Mouse (Mus musculus) myocyte (in vitro differentiated cells): Measurements from ENCODE around the gene Shbg. TPM values are rescaled to one million over a fixed set of nuclear protein-coding genes. Genes with fewer than 3 reads are reported as not detected.

Experiments used
- H3K27me3 ChIP-seq: one replicate; pipeline ENCODE4 v1.6.1; 2011; ENCODE audit not compliant: control insufficient read depth, insufficient read depth, insufficient read length
- H3K36me3 ChIP-seq: one replicate; pipeline ENCODE4 v1.6.1; 2011; ENCODE audit not compliant: control insufficient read depth, insufficient read depth
- H3K4me2 ChIP-seq: one replicate; pipeline ENCODE4 v1.6.1; 2011; ENCODE audit warnings: low read depth, control low read depth
- H3K4me3 ChIP-seq: one replicate; pipeline ENCODE4 v1.5.1; 2011; ENCODE audit warnings: mild to moderate bottlenecking, control low read depth, moderate library complexity
- H3K79me2 ChIP-seq: one replicate; pipeline ENCODE4 v1.6.1; 2011; ENCODE audit not compliant: control insufficient read depth, insufficient read depth
- H3ac ChIP-seq: one replicate; pipeline ENCODE4 v1.6.1; 2011; ENCODE audit not compliant: control insufficient read depth, insufficient read length
- CEBPB ChIP-seq: IDR thresholded peaks from 2 replicates; pipeline ENCODE4 v1.6.1; 2011; ENCODE audit warnings: mild to moderate bottlenecking, moderate library complexity; ENCODE audit not compliant: poor library complexity, insufficient read depth, severe bottlenecking
- E2F4 ChIP-seq: IDR thresholded peaks from one replicate; pipeline ENCODE4 v1.6.1; 2011; ENCODE audit warnings: mild to moderate bottlenecking, control low read depth, moderate library complexity; ENCODE audit not compliant: insufficient read depth
- MAX ChIP-seq: IDR thresholded peaks from one replicate; pipeline ENCODE4 v1.6.1; 2011; ENCODE audit warnings: low read depth, mild to moderate bottlenecking, control low read depth
- MYOD1 ChIP-seq, 3 experiments: IDR thresholded peaks; one replicate each; pipeline ENCODE4 v1.6.1; 2011; ENCODE audit warnings: control low read depth in 2 of 3, low read depth in 2 of 3, mild to moderate bottlenecking in 2 of 3, moderate library complexity in 1 of 3; ENCODE audit not compliant: insufficient read length in 2 of 3, control insufficient read depth in 1 of 3
- MYOG ChIP-seq, 3 experiments: IDR thresholded peaks; one replicate each; pipeline ENCODE4 v1.6.1; 2011; ENCODE audit warnings: control low read depth in 2 of 3, low read depth in 2 of 3, mild to moderate bottlenecking in 2 of 3; ENCODE audit not compliant: insufficient read length in 2 of 3, control insufficient read depth in 1 of 3, insufficient read depth in 1 of 3
- POLR2A ChIP-seq: IDR thresholded peaks from one replicate; pipeline ENCODE4 v1.6.1; 2011; ENCODE audit warnings: low read depth, mild to moderate bottlenecking, control low read depth, moderate library complexity; ENCODE audit not compliant: insufficient read length
- POLR2AphosphoS2 ChIP-seq: IDR thresholded peaks from one replicate; pipeline ENCODE4 v1.6.1; 2011; ENCODE audit warnings: low read depth, control low read depth; ENCODE audit not compliant: insufficient read length
- REST ChIP-seq: IDR thresholded peaks from one replicate; pipeline ENCODE4 v1.6.1; 2011; ENCODE audit warnings: mild to moderate bottlenecking, control low read depth, moderate library complexity; ENCODE audit not compliant: insufficient read depth, insufficient read length
- SRF ChIP-seq: IDR thresholded peaks from one replicate; pipeline ENCODE4 v1.6.1; 2011; ENCODE audit warnings: low read depth; ENCODE audit not compliant: control insufficient read depth, insufficient read length
- TCF12 ChIP-seq: IDR thresholded peaks from one replicate; pipeline ENCODE4 v1.6.1; 2011; ENCODE audit warnings: mild to moderate bottlenecking, control low read depth; ENCODE audit not compliant: poor library complexity, insufficient read depth, severe bottlenecking
- TCF3 ChIP-seq: IDR thresholded peaks from one replicate; pipeline ENCODE4 v1.6.1; 2011; ENCODE audit warnings: low read depth, control low read depth; ENCODE audit not compliant: insufficient read length
- USF1 ChIP-seq: IDR thresholded peaks from one replicate; pipeline ENCODE4 v1.6.1; 2011; ENCODE audit warnings: low read depth, mild to moderate bottlenecking, control low read depth, moderate library complexity
- polyA plus RNA-seq: library from polyadenylated mRNA; unstranded; fragments of >200 nt; fragmentation: generic; extraction: Trizol; gene quantifications from one replicate; pipeline ENCODE4 v1.2.1, GENCODE M21; 2012; ENCODE audit warnings: missing spikeins

Shbg gene
- polyA plus RNA-seq, 1 experiment = 0.05 TPM

- no peaks in the 10 kb centered on the region for H3K36me3 ChIP-seq
- H3ac ChIP-seq = no peak overlapping the region
- peaks cover 24% of the 10 kb centered on the region for H3K27me3 ChIP-seq
- no peaks in the 10 kb centered on the region for H3K79me2 ChIP-seq
- H3K4me2 ChIP-seq = no peak overlapping the region
- TF ChIP-seq E2F4 (no peak), MAX (no peak), TCF3 (no peak), CEBPB (no peak), REST (no peak), POLR2AphosphoS2 (no peak), MYOD1 (IDR thresholded peaks at IDR 0.05; ENCODE audit: control insufficient read depth in 1 of 3, insufficient read length in 2 of 3, low read depth in 2 of 3) (no peak), SRF (no peak), MYOG (IDR thresholded peaks at IDR 0.05; ENCODE audit: control insufficient read depth in 1 of 3, insufficient read depth in 1 of 3, insufficient read length in 2 of 3, low read depth in 2 of 3) (no peak), POLR2A (no peak), TCF12 (no peak), USF1 (no peak)
- no peak overlapping the region for H3K4me3 ChIP-seq
These were observed 9.2 kb downstream of the Shbg start for GRCm38 (mm10) chr11:69608525-69608924.

GRCm38 (mm10) chr11:69606832-69607231 is 10.9 kb downstream of the Shbg start:
- no peaks in the 10 kb centered on the region for H3K36me3 ChIP-seq
- no peaks in the 10 kb centered on the region for H3K79me2 ChIP-seq
- peaks cover 27% of the 10 kb centered on the region for H3K27me3 ChIP-seq
- H3K4me2 ChIP-seq = no peak overlapping the region
- H3ac ChIP-seq = no peak overlapping the region
- H3K4me3 ChIP-seq = no peak overlapping the region
- TF ChIP-seq TCF12 (no peak), E2F4 (no peak), SRF (no peak), POLR2A (no peak), USF1 (no peak), TCF3 (no peak), MAX (no peak), POLR2AphosphoS2 (no peak), MYOD1 (IDR thresholded peaks at IDR 0.05; ENCODE audit: control insufficient read depth in 1 of 3, insufficient read length in 2 of 3, low read depth in 2 of 3) (no peak), MYOG (IDR thresholded peaks at IDR 0.05; ENCODE audit: control insufficient read depth in 1 of 3, insufficient read depth in 1 of 3, insufficient read length in 2 of 3, low read depth in 2 of 3) (no peak), CEBPB (no peak), REST (no peak)

GRCm38 (mm10) chr11:69606491-69606795 is 11.3 kb downstream of the Shbg start:
- Histone ChIP-seq H3K27me3 (peaks cover 27% of the 10 kb centered on the region), H3K79me2 (no peaks in the 10 kb centered on the region), H3K4me2 (peak overlapping the region; percentile 99), H3ac (no peak overlapping the region), H3K4me3 (peak overlapping the region; percentile 24), H3K36me3 (no peaks in the 10 kb centered on the region)
- no peak for TF ChIP-seq TCF12
- TF ChIP-seq MYOG (IDR thresholded peaks at IDR 0.05; ENCODE audit: control insufficient read depth in 1 of 3, insufficient read depth in 1 of 3, insufficient read length in 2 of 3, low read depth in 2 of 3) = no peak
- TF ChIP-seq POLR2AphosphoS2 = no peak
- TF ChIP-seq REST = no peak
- TF ChIP-seq MYOD1 (IDR thresholded peaks at IDR 0.05; ENCODE audit: control insufficient read depth in 1 of 3, insufficient read length in 2 of 3, low read depth in 2 of 3) = no peak
- TF ChIP-seq USF1 = no peak

GRCm38 (mm10) chr11:69605726-69606490 is 11.8 kb downstream of the Shbg start, which contains the start of gene Atp1b2:
TSS of gene Atp1b2 (minus strand) at chr11:69605942.
- Histone ChIP-seq H3K36me3 (no peaks in the 10 kb centered on the region), H3ac (peak within 1 kb of the TSS; percentile 10), H3K79me2 (no peaks in the 10 kb centered on the region), H3K27me3 (peaks cover 27% of the 10 kb centered on the region), H3K4me3 (peak within 1 kb of the TSS; percentile 24), H3K4me2 (peak within 1 kb of the TSS; percentile 99)
- TF ChIP-seq E2F4 = no peak
- TF ChIP-seq MYOG (IDR thresholded peaks at IDR 0.05; ENCODE audit: control insufficient read depth in 1 of 3, insufficient read depth in 1 of 3, insufficient read length in 2 of 3, low read depth in 2 of 3) = peak in 1 of 3 experiments; percentile 55
- no peak for TF ChIP-seq TCF12
- TF ChIP-seq TCF3 = no peak
- TF ChIP-seq SRF = no peak
- no peak for TF ChIP-seq POLR2AphosphoS2
- TF ChIP-seq CEBPB = no peak
- TF ChIP-seq USF1 = no peak
- peak in 2 of 3 experiments; percentile 18 to 59 for TF ChIP-seq MYOD1 (IDR thresholded peaks at IDR 0.05; ENCODE audit: control insufficient read depth in 1 of 3, insufficient read length in 2 of 3, low read depth in 2 of 3)
- no peak for TF ChIP-seq MAX
- no peak for TF ChIP-seq REST
- peak; percentile 57 for TF ChIP-seq POLR2A
